Mouse (Mus musculus) limb, embryonic 15.5 days (tissue): ENCODE measurements at regions not wholly inside any gene's neighbourhood (a gene's known extent, or its start where the extent isn't known, plus 50 kb on each side); places are given as distances from the start of the nearest gene placed in this dataset.

Source experiments
- ATAC-seq: fragments of 200-750 bp; cut with Nextera tagmentation; 2 replicates; pipeline ENCODE4 v1.8.0; 2017; ENCODE audit warnings: low read depth, moderate TSS enrichment; ENCODE audit not compliant: insufficient number of reproducible peaks, low FRiP score, low TSS enrichment
- H3K27ac ChIP-seq: fragments of 300-500 bp; sonication (generic); 2 replicates; pipeline ENCODE4 v1.5.1; 2015; ENCODE audit warnings: moderate library complexity, mild to moderate bottlenecking, inconsistent platforms
- H3K27me3 ChIP-seq: fragments of 300-500 bp; sonication (generic); 2 replicates; pipeline ENCODE4 v1.6.1; 2015; ENCODE audit warnings: inconsistent platforms
- H3K36me3 ChIP-seq: fragments of 300-500 bp; sonication (generic); 2 replicates; pipeline ENCODE4 v1.6.1; 2015; ENCODE audit warnings: inconsistent platforms
- H3K4me1 ChIP-seq: fragments of 300-500 bp; sonication (generic); 2 replicates; pipeline ENCODE4 v1.6.1; 2015; ENCODE audit warnings: inconsistent platforms
- H3K4me2 ChIP-seq: fragments of 300-500 bp; sonication (generic); 2 replicates; pipeline ENCODE4 v1.6.1; 2015; ENCODE audit warnings: mild to moderate bottlenecking, inconsistent platforms
- H3K4me3 ChIP-seq: fragments of 300-500 bp; sonication (generic); 2 replicates; pipeline ENCODE4 v1.5.1; 2015; ENCODE audit warnings: mild to moderate bottlenecking, inconsistent platforms
- H3K9ac ChIP-seq: fragments of 300-500 bp; sonication (generic); 2 replicates; pipeline ENCODE4 v1.6.1; 2015; ENCODE audit warnings: inconsistent platforms
- H3K9me3 ChIP-seq: fragments of 300-500 bp; sonication (generic); 2 replicates; pipeline ENCODE4 v1.6.1; 2016; ENCODE audit warnings: inconsistent platforms
- WGBS: fragments of 180-500 bp; shearing (Covaris S2); methylation state at CpG from one replicate; pipeline ENCODE4 v1.1.7; 2015; 5-methylcytosine and 5-hydroxymethylcytosine counted together

- Histone ChIP-seq H3K36me3 (no peaks in the 10 kb centered on the region), H3K4me1 (no peaks in the 10 kb centered on the region), H3K4me3 (no peak overlapping the region), H3K4me2 (no peak overlapping the region), H3K9me3 (no peaks in the 10 kb centered on the region), H3K9ac (no peak overlapping the region), H3K27me3 (no peaks in the 10 kb centered on the region), H3K27ac (no peak overlapping the region)
- WGBS: 79% methylated on average over 3 of the region's 3 CpGs
- ATAC-seq: no peak
Observed at GRCm38 (mm10) chr1:126898484-126898883, 67.9 kb upstream of the Nckap5 start.

GRCm38 (mm10) chr1:126896895-126897294 is 66.3 kb upstream of the Nckap5 start:
- Histone ChIP-seq H3K27ac (no peak overlapping the region), H3K4me3 (no peak overlapping the region), H3K27me3 (no peaks in the 10 kb centered on the region), H3K4me1 (no peaks in the 10 kb centered on the region), H3K36me3 (no peaks in the 10 kb centered on the region), H3K4me2 (no peak overlapping the region), H3K9ac (no peak overlapping the region), H3K9me3 (no peaks in the 10 kb centered on the region)
- ATAC-seq: no peak
- 53% methylated on average over 4 of the region's 4 CpGs for WGBS

- Histone ChIP-seq H3K27me3 (no peaks in the 10 kb centered on the region), H3K27ac (no peak overlapping the region), H3K4me1 (no peaks in the 10 kb centered on the region), H3K9ac (no peak overlapping the region), H3K36me3 (no peaks in the 10 kb centered on the region), H3K4me2 (no peak overlapping the region), H3K4me3 (no peak overlapping the region), H3K9me3 (no peaks in the 10 kb centered on the region)
- ATAC-seq: no peak
- WGBS: 94% methylated on average over 3 of the region's 3 CpGs
Observed at GRCm38 (mm10) chr1:126880801-126881200, 50.2 kb upstream of the Nckap5 start.
